Mouse (Mus musculus) stomach, embryonic 15.5 days (tissue): ENCODE results near the gene Elp5. TPM values are rescaled to one million over a fixed set of nuclear protein-coding genes. Genes with fewer than 3 reads are reported as not detected.

Experiments used
- ATAC-seq: fragments of 200-750 bp; cut with Nextera tagmentation; 2 replicates; pipeline ENCODE4 v1.8.0; 2017; ENCODE audit warnings: low read depth, moderate number of reproducible peaks, moderate TSS enrichment; ENCODE audit not compliant: insufficient read depth, low FRiP score
- H3K27ac ChIP-seq: fragments of 300-500 bp; sonication (generic); 2 replicates; pipeline ENCODE4 v1.5.1; 2015; ENCODE audit warnings: mild to moderate bottlenecking, inconsistent platforms
- H3K27me3 ChIP-seq: fragments of 300-500 bp; sonication (generic); replicated peaks from 2 replicates; pipeline ENCODE4 v1.6.1; 2015; ENCODE audit warnings: inconsistent platforms
- H3K36me3 ChIP-seq: fragments of 300-500 bp; sonication (generic); 2 replicates; pipeline ENCODE4 v1.6.1; 2015; ENCODE audit warnings: inconsistent platforms
- H3K4me1 ChIP-seq: fragments of 300-500 bp; sonication (generic); 2 replicates; pipeline ENCODE4 v1.6.1; 2015; ENCODE audit warnings: inconsistent platforms
- H3K4me2 ChIP-seq: fragments of 300-500 bp; sonication (generic); 2 replicates; pipeline ENCODE4 v1.6.1; 2015; ENCODE audit warnings: mild to moderate bottlenecking, inconsistent platforms
- H3K4me3 ChIP-seq: fragments of 300-500 bp; sonication (generic); replicated peaks from 2 replicates; pipeline ENCODE4 v1.5.1; 2015; ENCODE audit warnings: inconsistent platforms
- H3K9ac ChIP-seq: fragments of 300-500 bp; sonication (generic); 2 replicates; pipeline ENCODE4 v1.6.1; 2015; ENCODE audit warnings: inconsistent platforms
- H3K9me3 ChIP-seq: fragments of 300-500 bp; sonication (generic); 2 replicates; pipeline ENCODE4 v1.6.1; 2016; ENCODE audit warnings: inconsistent platforms
- WGBS: fragments of 180-500 bp; shearing (Covaris S2); methylation state at CpG from one replicate; pipeline ENCODE4 v1.1.7; 2015; 5-methylcytosine and 5-hydroxymethylcytosine counted together
- polyA plus RNA-seq: library from polyadenylated mRNA; unstranded; fragments of >200 nt; fragmentation: Nextera tagmentation; extraction: Ambion mirVana; gene quantifications from 2 replicates; pipeline ENCODE4 v1.2.1, GENCODE M21; 2015

The Elp5 gene
- polyA plus RNA-seq, 1 experiment from 2014 or later, result 92.9 TPM

- peaks cover 19% of the 10 kb centered on the region for H3K4me1 ChIP-seq
- no peak for ATAC-seq
- WGBS, result 68% methylated on average over 5 of the region's 5 CpGs
- H3K27ac ChIP-seq, result no peak overlapping the region
- peak overlapping the region; percentile 58; the same call in 1 of the 2 replicates for H3K4me3 ChIP-seq
- H3K4me2 ChIP-seq, result peak overlapping the region; percentile 74
- no peaks in the 10 kb centered on the region for H3K9me3 ChIP-seq
- H3K9ac ChIP-seq, result no peak overlapping the region
- no peaks in the 10 kb centered on the region for H3K27me3 ChIP-seq
- H3K36me3 ChIP-seq, result peaks cover 44% of the 10 kb centered on the region
Observed at GRCm38 (mm10) chr11:70014051-70014450, 31.7 kb upstream of the Elp5 start.

DNA sequence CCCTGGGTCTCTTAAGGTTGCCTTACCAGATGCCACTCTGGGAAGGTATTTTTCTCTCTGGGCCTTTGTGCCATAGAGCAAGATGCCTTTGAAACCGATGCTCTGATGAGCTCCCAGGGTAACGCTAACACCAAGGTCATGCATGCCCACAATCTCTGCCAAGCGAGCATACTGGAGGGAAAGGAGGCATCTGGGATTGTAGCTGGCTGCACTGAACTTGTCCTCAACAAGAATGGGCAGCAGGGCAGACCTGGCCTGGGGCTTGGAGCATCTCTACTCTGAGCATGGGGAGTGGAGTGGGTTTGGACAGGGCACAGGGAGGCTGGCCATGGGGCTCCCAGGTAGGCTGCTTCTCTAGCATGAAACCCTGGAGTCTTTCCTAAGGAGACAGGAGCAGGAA, 31.1 kb upstream of the Elp5 start:
- no peaks in the 10 kb centered on the region for H3K9me3 ChIP-seq
- no peak for ATAC-seq
- 87% methylated on average over 3 of the region's 3 CpGs for whole genome bisulfite sequencing
- peaks cover 17% of the 10 kb centered on the region for H3K4me1 ChIP-seq
- H3K27me3 ChIP-seq, result no peaks in the 10 kb centered on the region
- peaks cover 50% of the 10 kb centered on the region for H3K36me3 ChIP-seq
- H3K4me2 ChIP-seq, result no peak overlapping the region
- no peak overlapping the region for H3K9ac ChIP-seq
- no peak overlapping the region for H3K27ac ChIP-seq
- no peak overlapping the region for H3K4me3 ChIP-seq

GRCm38 (mm10) chr11:70012931-70013330, 30.6 kb upstream of the Elp5 start:
- ATAC-seq, result no peak
- H3K9me3 ChIP-seq, result no peaks in the 10 kb centered on the region
- peaks cover 14% of the 10 kb centered on the region for H3K4me1 ChIP-seq
- no peak overlapping the region for H3K4me3 ChIP-seq
- H3K4me2 ChIP-seq, result no peak overlapping the region
- no peaks in the 10 kb centered on the region for H3K27me3 ChIP-seq
- H3K36me3 ChIP-seq, result peaks cover 55% of the 10 kb centered on the region
- H3K9ac ChIP-seq, result no peak overlapping the region
- no peak overlapping the region for H3K27ac ChIP-seq
- 87% methylated on average over 9 of the region's 9 CpGs for WGBS

DNA sequence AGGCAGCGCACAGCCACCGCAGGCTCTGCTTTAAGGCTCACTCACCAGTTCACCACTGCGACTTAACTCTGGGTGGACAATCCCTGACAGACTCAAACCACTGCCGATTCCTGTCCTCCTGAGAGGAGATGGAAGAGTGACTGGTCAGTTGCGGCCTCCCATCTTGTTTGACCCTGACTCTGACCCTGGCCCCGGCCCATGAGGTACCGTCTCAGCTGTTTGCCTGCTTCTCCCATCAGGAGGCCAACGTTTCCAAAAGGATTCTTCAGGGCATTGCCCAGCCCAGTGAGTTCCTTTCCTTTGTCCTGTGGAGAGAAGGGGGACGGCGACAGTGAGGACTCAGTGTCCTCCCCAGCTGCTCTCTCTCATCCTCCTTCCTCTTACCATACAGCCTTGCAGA, 28.6 kb upstream of the Elp5 start:
- peaks cover 73% of the 10 kb centered on the region for H3K36me3 ChIP-seq
- no peaks in the 10 kb centered on the region for H3K27me3 ChIP-seq
- no peak overlapping the region for H3K27ac ChIP-seq
- 89% methylated on average over 10 of the region's 10 CpGs for WGBS
- no peak overlapping the region for H3K4me3 ChIP-seq
- ATAC-seq, result no peak
- H3K9me3 ChIP-seq, result no peaks in the 10 kb centered on the region
- H3K4me2 ChIP-seq, result no peak overlapping the region
- H3K4me1 ChIP-seq, result peaks cover 7% of the 10 kb centered on the region
- no peak overlapping the region for H3K9ac ChIP-seq

DNA sequence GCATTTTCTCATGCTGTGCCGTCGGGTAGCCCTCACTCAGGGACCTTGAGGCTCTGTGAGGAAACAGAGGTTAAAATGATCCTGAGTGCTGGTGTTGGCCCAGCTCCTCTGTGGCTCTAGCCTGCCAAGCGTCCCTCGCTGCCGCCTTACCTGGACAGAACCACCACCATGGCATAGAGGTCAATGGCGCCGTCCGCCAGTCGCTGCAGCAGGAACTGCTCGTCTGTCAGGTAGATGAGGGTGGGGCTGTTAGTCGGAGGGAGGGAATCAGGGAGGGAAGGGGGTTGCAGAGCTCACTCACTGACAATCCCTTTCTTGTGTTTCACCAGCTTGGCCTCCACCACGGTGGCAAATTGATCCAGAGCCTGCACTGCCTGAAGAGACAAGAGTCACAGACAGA, 28.2 kb upstream of the Elp5 start:
- no peak overlapping the region for H3K4me3 ChIP-seq
- ATAC-seq, result no peak
- H3K4me1 ChIP-seq, result peaks cover 7% of the 10 kb centered on the region
- no peak overlapping the region for H3K27ac ChIP-seq
- WGBS, result 85% methylated on average over 12 of the region's 12 CpGs
- no peaks in the 10 kb centered on the region for H3K9me3 ChIP-seq
- no peak overlapping the region for H3K9ac ChIP-seq
- H3K4me2 ChIP-seq, result no peak overlapping the region
- H3K27me3 ChIP-seq, result no peaks in the 10 kb centered on the region
- H3K36me3 ChIP-seq, result peaks cover 76% of the 10 kb centered on the region

- H3K36me3 ChIP-seq, result peaks cover 81% of the 10 kb centered on the region
- no peak overlapping the region for H3K9ac ChIP-seq
- no peak overlapping the region for H3K27ac ChIP-seq
- peaks cover 7% of the 10 kb centered on the region for H3K4me1 ChIP-seq
- no peak overlapping the region for H3K4me3 ChIP-seq
- no peaks in the 10 kb centered on the region for H3K9me3 ChIP-seq
- no peaks in the 10 kb centered on the region for H3K27me3 ChIP-seq
- 88% methylated on average over 6 of the region's 6 CpGs for WGBS
- no peak overlapping the region for H3K4me2 ChIP-seq
- ATAC-seq, result no peak
Observed at GRCm38 (mm10) chr11:70010033-70010432, 27.7 kb upstream of the Elp5 start.

- Histone ChIP-seq H3K36me3 (peaks cover 56% of the 10 kb centered on the region), H3K9me3 (no peaks in the 10 kb centered on the region), H3K9ac (no peak overlapping the region), H3K4me3 (no peak overlapping the region), H3K4me1 (peaks cover 25% of the 10 kb centered on the region), H3K27ac (no peak overlapping the region), H3K4me2 (no peak overlapping the region), H3K27me3 (no peaks in the 10 kb centered on the region)
- WGBS, result 58% methylated on average over 5 of the region's 5 CpGs
- ATAC-seq, result no peak
Observed at GRCm38 (mm10) chr11:70005521-70005920, 23.2 kb upstream of the Elp5 start.

DNA sequence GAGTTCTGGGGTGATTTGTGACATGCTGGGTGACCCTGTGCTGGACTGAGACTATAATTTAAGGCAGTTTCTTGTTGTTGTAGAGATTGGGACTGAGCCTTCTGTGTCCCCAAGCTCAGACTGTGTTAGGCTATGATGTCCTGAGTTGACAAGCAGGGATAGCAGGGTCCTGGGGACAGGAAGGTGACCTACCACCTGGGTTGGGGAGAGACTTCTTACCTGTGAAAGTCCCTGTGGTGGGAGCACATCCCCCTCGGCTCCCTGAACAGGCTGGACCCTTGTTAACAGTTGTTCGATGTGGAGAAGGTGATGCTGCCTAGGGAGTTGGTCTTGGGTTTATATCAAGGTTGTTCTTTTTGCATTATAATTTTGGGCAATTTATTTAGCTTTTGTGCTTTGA, 20.2 kb upstream of the Elp5 start:
- no peak overlapping the region for H3K27ac ChIP-seq
- peaks cover 32% of the 10 kb centered on the region for H3K4me1 ChIP-seq
- H3K4me2 ChIP-seq, result peak overlapping the region; percentile 66
- H3K27me3 ChIP-seq, result no peaks in the 10 kb centered on the region
- H3K4me3 ChIP-seq, result no peak overlapping the region; the same call in 1 of the 2 replicates
- no peaks in the 10 kb centered on the region for H3K9me3 ChIP-seq
- ATAC-seq, result no peak
- no peak overlapping the region for H3K9ac ChIP-seq
- peaks cover 47% of the 10 kb centered on the region for H3K36me3 ChIP-seq
- 91% methylated on average over 2 of the region's 2 CpGs for WGBS

DNA sequence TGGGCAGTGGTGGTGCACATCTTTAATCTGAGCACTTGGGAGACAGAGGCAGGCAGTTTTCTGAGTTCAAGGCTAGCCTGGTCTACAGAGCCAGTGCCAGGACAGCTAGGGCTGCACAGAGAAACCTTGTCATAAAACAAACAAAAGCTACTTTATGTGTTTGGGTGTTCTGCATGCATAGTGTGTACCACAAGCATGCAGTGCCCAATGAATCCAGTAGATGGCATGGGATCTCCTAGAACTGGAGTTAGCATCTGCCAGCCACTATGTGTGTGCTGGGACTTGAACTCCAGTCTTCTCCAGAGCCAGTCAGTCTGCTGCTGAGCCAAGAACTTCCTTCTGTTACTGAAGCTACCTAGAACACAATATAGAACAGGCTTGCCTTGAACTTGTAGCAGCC, 19.5 kb upstream of the Elp5 start:
- no peak for ATAC-seq
- no peak overlapping the region for H3K27ac ChIP-seq
- peaks cover 41% of the 10 kb centered on the region for H3K36me3 ChIP-seq
- H3K27me3 ChIP-seq, result no peaks in the 10 kb centered on the region
- peak overlapping the region; percentile 66 for H3K4me2 ChIP-seq
- H3K4me3 ChIP-seq, result peak overlapping the region; percentile 91
- no peaks in the 10 kb centered on the region for H3K9me3 ChIP-seq
- peaks cover 35% of the 10 kb centered on the region for H3K4me1 ChIP-seq
- H3K9ac ChIP-seq, result no peak overlapping the region

DNA sequence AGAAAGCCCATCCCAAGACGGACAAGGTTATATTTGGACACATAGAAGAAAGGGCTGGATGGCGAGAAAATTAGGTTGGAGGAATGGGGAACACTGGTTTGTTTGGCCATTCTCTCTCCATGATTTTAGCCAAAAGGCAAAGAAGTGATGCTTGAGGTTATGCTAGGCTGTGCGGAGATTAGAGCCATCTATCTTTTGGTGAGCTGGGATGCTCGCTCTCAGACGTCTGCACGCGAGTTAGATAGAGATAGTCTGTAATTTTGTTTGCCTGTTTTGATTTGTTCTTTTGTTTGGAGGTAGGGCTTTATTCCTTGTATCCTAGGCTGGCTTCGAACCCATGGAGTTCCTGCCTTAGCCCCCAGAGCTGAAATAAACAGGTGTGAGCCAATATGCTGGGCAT, 18.8 kb upstream of the Elp5 start:
- peaks cover 35% of the 10 kb centered on the region for H3K4me1 ChIP-seq
- no peaks in the 10 kb centered on the region for H3K9me3 ChIP-seq
- H3K27ac ChIP-seq, result peak overlapping the region; percentile 96
- peaks cover 36% of the 10 kb centered on the region for H3K36me3 ChIP-seq
- ATAC-seq, result no peak
- peak overlapping the region; percentile 91 for H3K4me3 ChIP-seq
- 12% methylated on average over 8 of the region's 8 CpGs for WGBS
- H3K9ac ChIP-seq, result peak overlapping the region; percentile 79
- no peaks in the 10 kb centered on the region for H3K27me3 ChIP-seq
- peak overlapping the region; percentile 66 for H3K4me2 ChIP-seq

- peak within 1 kb of the TSS; percentile 66 for H3K4me2 ChIP-seq
- H3K9ac ChIP-seq, result peak within 1 kb of the TSS; percentile 79
- ATAC-seq, result peak; percentile 47
- WGBS, result under 1% methylated on average over 48 of the region's 48 CpGs
- H3K36me3 ChIP-seq, result peaks cover 30% of the 10 kb centered on the region
- no peaks in the 10 kb centered on the region for H3K9me3 ChIP-seq
- no peaks in the 10 kb centered on the region for H3K27me3 ChIP-seq
- peak within 1 kb of the TSS; percentile 91 for H3K4me3 ChIP-seq
- H3K4me1 ChIP-seq, result peaks cover 35% of the 10 kb centered on the region
- H3K27ac ChIP-seq, result peak within 1 kb of the TSS; percentile 96
Observed at GRCm38 (mm10) chr11:70000396-70000898, 18.1 kb upstream of the Elp5 start, which contains the start of gene Dvl2. Dvl2 (plus strand) TSS chr11:70000595.

DNA sequence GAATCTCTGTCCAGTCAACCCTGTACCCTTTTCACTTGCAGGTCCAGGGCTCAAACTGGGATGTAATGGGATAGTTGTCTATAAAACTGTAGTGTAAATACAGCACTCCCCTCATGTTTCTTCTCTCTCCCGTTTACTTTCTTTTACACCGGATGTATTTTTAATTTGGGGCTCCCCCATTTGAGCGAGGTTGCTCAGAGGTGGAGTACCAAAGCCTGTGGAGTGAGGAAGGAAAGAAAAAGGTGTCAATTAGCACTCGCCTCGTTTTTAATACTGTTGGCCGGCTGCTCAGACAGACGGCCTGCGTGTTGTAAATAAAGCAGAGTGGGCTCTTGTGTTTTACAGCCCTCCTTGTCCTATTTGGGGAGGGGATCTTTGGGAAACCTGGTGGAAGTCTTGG, 17.3 kb upstream of the Elp5 start:
- H3K9me3 ChIP-seq, result no peaks in the 10 kb centered on the region
- WGBS, result 81% methylated on average over 8 of the region's 8 CpGs
- H3K4me1 ChIP-seq, result peaks cover 35% of the 10 kb centered on the region
- no peaks in the 10 kb centered on the region for H3K27me3 ChIP-seq
- peak overlapping the region; percentile 96 for H3K27ac ChIP-seq
- H3K9ac ChIP-seq, result no peak overlapping the region
- ATAC-seq, result no peak
- peaks cover 22% of the 10 kb centered on the region for H3K36me3 ChIP-seq
- no peak overlapping the region for H3K4me2 ChIP-seq
- no peak overlapping the region for H3K4me3 ChIP-seq
